Mouse (Mus musculus): ENCODE results near the gene Card11.

DNA sequence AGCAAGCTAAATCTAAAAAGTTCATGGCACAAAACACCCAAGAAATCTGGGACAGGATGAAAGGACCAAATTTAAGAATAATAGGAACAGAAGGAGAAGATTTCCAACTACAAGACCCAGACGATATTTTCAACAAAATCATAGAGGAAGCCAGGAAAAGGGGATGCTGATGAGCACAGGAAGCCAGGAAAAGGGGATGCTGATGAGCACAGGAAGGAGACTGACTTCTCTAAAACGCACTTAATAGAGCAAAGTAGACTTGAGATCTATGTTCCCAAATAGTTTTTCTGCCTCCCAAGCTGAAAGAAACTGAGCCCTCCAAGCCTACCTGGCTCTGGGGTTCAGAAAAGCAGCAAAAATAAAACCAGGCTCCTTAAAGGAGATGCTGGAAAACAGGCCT is 173.0 kb downstream of the Card11 start:
- TF ChIP-seq CTCF (IDR thresholded peaks at IDR 0.05; ENCODE audit: low read depth) (no peak), EP300 (IDR thresholded peaks at IDR 0.05; ENCODE audit: low read depth) (no peak)
